Mouse (Mus musculus) thymus, postnatal 10 days (tissue): Measurements from ENCODE around the gene Fgf11.

Source experiments
- DNase-seq, 2 experiments: peaks; one replicate each; pipeline ENCODE4 v3.0.0; 2021; ENCODE audit warnings: low spot score in 2 of 2

The Fgf11 gene

GRCm38 (mm10) chr11:69816520-69816919 is 14.9 kb upstream of the Fgf11 start:
- DNase-seq, result no peak

- peak in 1 of 2 experiments; percentile 37 for DNase-seq
Measured at GRCm38 (mm10) chr11:69815155-69815554, 13.5 kb upstream of the Fgf11 start, which contains the start of gene Gm39566. TSS of gene Gm39566 (minus strand) at chr11:69815298.

- DNase-seq, result no peak
Measured at GRCm38 (mm10) chr11:69810280-69810679, 8.6 kb upstream of the Fgf11 start.

GRCm38 (mm10) chr11:69807641-69808040 is 6.0 kb upstream of the Fgf11 start:
- no peak for DNase-seq

GRCm38 (mm10) chr11:69806378-69806777 is 4.7 kb upstream of the Fgf11 start:
- DNase-seq, result no peak

GRCm38 (mm10) chr11:69804972-69805909 is 3.6 kb upstream of the Fgf11 start, which contains the start of gene Tmem102:
TSS of gene Tmem102 (minus strand) at chr11:69805624.
- no peak for DNase-seq

- no peak for DNase-seq
Measured at GRCm38 (mm10) chr11:69804652-69804940, 2.9 kb upstream of the Fgf11 start.

GRCm38 (mm10) chr11:69803786-69804651 is 2.4 kb upstream of the Fgf11 start:
- peak; percentile 58 to 79 for DNase-seq

GRCm38 (mm10) chr11:69803328-69803727 is 1.7 kb upstream of the Fgf11 start:
- no peak for DNase-seq

GRCm38 (mm10) chr11:69802648-69803105 is 1.0 kb upstream of the Fgf11 start:
- DNase-seq, result peak; percentile 49 to 69

- no peak for DNase-seq
Measured at GRCm38 (mm10) chr11:69800392-69801197, 1.1 kb downstream of the Fgf11 start.

GRCm38 (mm10) chr11:69800138-69800391 is 1.6 kb downstream of the Fgf11 start:
- no peak for DNase-seq

- DNase-seq, result no peak
Measured at GRCm38 (mm10) chr11:69799394-69800137, 2.1 kb downstream of the Fgf11 start.

GRCm38 (mm10) chr11:69797924-69798323 is 3.7 kb downstream of the Fgf11 start:
- no peak for DNase-seq

GRCm38 (mm10) chr11:69795983-69796435 is 5.6 kb downstream of the Fgf11 start:
- DNase-seq, result no peak

- DNase-seq, result peak; percentile 89 to 90
Measured at GRCm38 (mm10) chr11:69795168-69795982, 6.3 kb downstream of the Fgf11 start, which contains the start of gene Chrnb1. TSS of gene Chrnb1 (minus strand) at chr11:69795943.

- no peak for DNase-seq
Measured at GRCm38 (mm10) chr11:69793429-69793828, 8.2 kb downstream of the Fgf11 start.

- DNase-seq, result no peak
Measured at GRCm38 (mm10) chr11:69791420-69791819, 10.2 kb downstream of the Fgf11 start.

- DNase-seq, result no peak
Measured at GRCm38 (mm10) chr11:69789431-69789830, 12.2 kb downstream of the Fgf11 start.

GRCm38 (mm10) chr11:69787306-69787705 is 14.4 kb downstream of the Fgf11 start:
- no peak for DNase-seq
